Mouse (Mus musculus): ENCODE measurements around the gene Pwp2.

DNA sequence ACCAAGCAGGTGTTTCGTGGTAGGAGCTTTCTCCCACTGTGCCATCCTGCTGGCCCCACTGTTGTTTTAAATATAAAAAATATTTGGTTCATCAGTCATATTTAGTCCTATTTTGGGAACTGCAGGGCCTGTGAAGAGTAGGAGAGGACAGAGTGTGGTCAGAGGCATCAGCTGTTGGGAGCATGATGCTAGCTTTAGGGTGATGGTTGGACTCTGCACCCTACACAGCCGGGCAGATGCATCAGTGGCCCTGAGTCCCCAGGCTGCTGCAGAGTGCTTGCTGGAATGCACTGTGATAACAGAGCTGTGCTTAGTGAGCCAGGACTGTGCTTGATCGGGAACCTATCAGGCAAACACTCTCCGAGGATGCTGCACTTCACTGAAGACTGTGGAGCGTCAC, 8.0 kb upstream of the Pwp2 start:
- no peak for TF ChIP-seq GATA1 (IDR thresholded peaks at IDR 0.05; ENCODE audit: borderline replicate concordance, low read length)
- no peak for TF ChIP-seq FLI1 (IDR thresholded peaks at IDR 0.05; ENCODE audit: low read length)

Measured in megakaryocyte, embryonic 14.5 days (primary cell).